Mouse (Mus musculus): Measurements from ENCODE around the gene Zfp672. TPM values are rescaled to one million over a fixed set of nuclear protein-coding genes. Genes with fewer than 3 reads are reported as not detected.

The Zfp672 gene
- total RNA-seq, 2 experiments from 2014 or later, result 37.7 to 40.6 TPM

GRCm38 (mm10) chr11:58289992-58290682, 40.0 kb downstream of the Zfp672 start:
- no peak for DNase-seq

GRCm38 (mm10) chr11:58282518-58282917, 47.6 kb downstream of the Zfp672 start:
- no peak for DNase-seq

GRCm38 (mm10) chr11:58281970-58282496, 48.1 kb downstream of the Zfp672 start:
- no peak for DNase-seq

GRCm38 (mm10) chr11:58275756-58276155, 54.4 kb downstream of the Zfp672 start:
- DNase-seq, result no peak

GRCm38 (mm10) chr11:58274572-58274971, 55.6 kb downstream of the Zfp672 start, which contains the start of gene 4930438A08Rik:
4930438A08Rik (plus strand) TSS chr11:58274799.
- no peak for DNase-seq

- DNase-seq, result no peak
Measured at GRCm38 (mm10) chr11:58268285-58268684, 61.9 kb downstream of the Zfp672 start.

Other genes with a start within 250 kb of the Zfp672 start
- not detected for gene Gm12248, start 237.2 kb downstream of the Zfp672 start, total RNA-seq (2021)
- 10 to 100 TPM; 28.5 to 30.6 TPM for gene Cnot8, start 226.2 kb downstream of the Zfp672 start, total RNA-seq (2021)
- gene Gemin5, start 161.8 kb downstream of the Zfp672 start, total RNA-seq (2021), result 1 to 10 TPM; 8.1 to 9.3 TPM
- gene Mrpl22, start 158.7 kb downstream of the Zfp672 start, total RNA-seq (2021), result 10 to 100 TPM; 39.0 to 41.5 TPM
- gene Igtp, start 130.8 kb downstream of the Zfp672 start, total RNA-seq (2021), result 1 to 10 TPM; 3.6 to 4.3 TPM
- 1 to 10 TPM; 6.1 to 9.1 TPM for gene Irgm2, start 130.7 kb downstream of the Zfp672 start, total RNA-seq (2021)
- not detected for gene 4930438A08Rik, start 55.5 kb downstream of the Zfp672 start, total RNA-seq (2021)
- gene Zfp692, start 23.3 kb downstream of the Zfp672 start, total RNA-seq (2021), result 1 to 10 TPM; 2.7 to 4.3 TPM
- 10 to 100 TPM; 22.8 to 27.5 TPM for gene Sh3bp5l, start 385 bp upstream of the Zfp672 start, total RNA-seq (2021)
- not detected for gene Lypd8, start 48.7 kb upstream of the Zfp672 start, total RNA-seq (2021)
- not detected for gene 1810065E05Rik, start 90.8 kb upstream of the Zfp672 start, total RNA-seq (2021)
- gene Gm12253, start 102.2 kb upstream of the Zfp672 start, total RNA-seq (2021), result not detected
- gene Lypd9, start 122.6 kb upstream of the Zfp672 start, total RNA-seq (2021), result not detected
- not detected for gene Olfr30, start 131.9 kb upstream of the Zfp672 start, total RNA-seq (2021)
- not detected for gene Olfr332, start 162.2 kb upstream of the Zfp672 start, total RNA-seq (2021)
- gene Olfr331, start 172.2 kb upstream of the Zfp672 start, total RNA-seq (2021), result not detected
- gene Olfr330, start 204.5 kb upstream of the Zfp672 start, total RNA-seq (2021), result not detected
- not detected for gene Olfr329-ps, start 216.1 kb upstream of the Zfp672 start, total RNA-seq (2021)
- under 1 TPM in 1 of 2 experiments, not detected in 1; 0.10 TPM for gene Olfr328, start 225.3 kb upstream of the Zfp672 start, total RNA-seq (2021)
- gene Olfr224, start 240.2 kb upstream of the Zfp672 start, total RNA-seq (2021), result not detected
- not detected for gene Olfr325, start 247.4 kb upstream of the Zfp672 start, total RNA-seq (2021)

Measured in gastrocnemius, postnatal 25 days (tissue).